Mouse (Mus musculus) midbrain, embryonic 11.5 days (tissue): Measurements from ENCODE around the gene Sfrp4. TPM values are rescaled to one million over a fixed set of nuclear protein-coding genes. Genes with fewer than 3 reads are reported as not detected.
"Not testable (repeated sequence)": the region's sequence is repeated elsewhere in the genome, so short reads cannot be mapped to it uniquely, and the experiment has no call there.

Source experiments
- ATAC-seq: fragments of 200-750 bp; cut with Nextera tagmentation; 2 replicates; pipeline ENCODE4 v1.8.0; 2017; ENCODE audit warnings: moderate TSS enrichment, moderate library complexity; ENCODE audit not compliant: low FRiP score
- DNase-seq: peaks from one replicate; pipeline ENCODE4 v3.0.0; 2015; ENCODE audit warnings: low spot score; ENCODE audit errors: missing footprints
- H3K27ac ChIP-seq: fragments of 300-500 bp; sonication (generic); 2 replicates; pipeline ENCODE4 v1.5.1; 2014; ENCODE audit warnings: low read depth, low read length
- H3K27me3 ChIP-seq: fragments of 300-500 bp; sonication (generic); 2 replicates; pipeline ENCODE4 v1.6.1; 2014; ENCODE audit warnings: mild to moderate bottlenecking, low read length, moderate library complexity, mixed read lengths; ENCODE audit not compliant: control insufficient read depth, insufficient read depth
- H3K36me3 ChIP-seq: fragments of 300-500 bp; sonication (generic); 2 replicates; pipeline ENCODE4 v1.6.1; 2014; ENCODE audit warnings: mild to moderate bottlenecking, low read length, moderate library complexity, mixed read lengths; ENCODE audit not compliant: control insufficient read depth, insufficient read depth
- H3K4me1 ChIP-seq: fragments of 300-500 bp; sonication (generic); 2 replicates; pipeline ENCODE4 v1.6.1; 2014; ENCODE audit warnings: low read length; ENCODE audit not compliant: control insufficient read depth, insufficient read depth
- H3K4me2 ChIP-seq: fragments of 300-500 bp; sonication (generic); 2 replicates; pipeline ENCODE4 v1.6.1; 2014; ENCODE audit warnings: mild to moderate bottlenecking, moderate library complexity
- H3K4me3 ChIP-seq: fragments of 300-500 bp; sonication (generic); 2 replicates; pipeline ENCODE4 v1.5.1; 2014; ENCODE audit warnings: low read depth, low read length
- H3K9ac ChIP-seq: fragments of 300-500 bp; sonication (generic); 2 replicates; pipeline ENCODE4 v1.6.1; 2014; ENCODE audit warnings: low read length
- H3K9me3 ChIP-seq: fragments of 300-500 bp; sonication (generic); 2 replicates; pipeline ENCODE4 v1.6.1; 2016; ENCODE audit warnings: low read length; ENCODE audit not compliant: control insufficient read depth
- WGBS: fragments of 180-500 bp; shearing (Covaris S2); extraction: QIAGEN DNeasy Blood & Tissue Kit; methylation state at CpG from one replicate; pipeline ENCODE4 v1.1.7; 2014; 5-methylcytosine and 5-hydroxymethylcytosine counted together
- polyA plus RNA-seq: library from polyadenylated mRNA; unstranded; fragments of >200 nt; fragmentation: Nextera tagmentation; extraction: Ambion mirVana; gene quantifications from 2 replicates; pipeline ENCODE4 v1.2.1, GENCODE M21; 2014

Gene Sfrp4
- 2.8 and 3.6 TPM in 2 replicates for polyA plus RNA-seq

DNA sequence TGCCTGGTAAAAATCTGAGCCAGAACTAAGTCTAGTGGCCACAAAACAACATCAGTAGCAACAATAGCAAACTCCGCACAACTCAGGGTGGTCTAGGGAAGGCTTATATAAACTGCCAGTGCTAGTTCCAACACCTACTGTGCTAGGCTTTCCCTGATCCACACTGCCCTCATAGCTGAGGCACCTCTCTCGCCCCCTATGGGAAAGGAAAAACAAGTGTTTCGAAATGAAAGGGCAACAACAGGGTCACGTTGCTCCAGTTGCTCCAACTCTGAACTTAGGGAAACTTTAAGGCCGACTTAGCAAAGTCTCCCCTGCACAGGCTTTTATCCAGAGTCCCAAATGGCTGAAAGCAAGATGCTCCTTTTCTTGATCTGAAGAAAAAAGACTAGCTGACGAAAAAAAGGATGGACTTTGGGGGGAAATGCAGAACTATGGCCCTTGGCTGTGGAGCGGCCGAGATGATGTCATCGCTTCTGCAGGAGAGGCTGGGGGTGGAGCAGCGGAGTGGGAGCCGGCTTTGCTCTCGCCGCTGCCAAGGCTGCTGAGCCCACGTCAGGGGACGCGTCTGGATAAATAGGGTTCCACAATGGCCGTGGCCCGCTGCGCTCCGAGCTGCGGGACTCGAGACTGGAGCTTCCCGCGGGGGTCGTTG, at the start of gene Sfrp4:
Gene Sfrp4 (plus strand): TSS at position 532 of the 655 bp plus-strand sequence.
- Histone ChIP-seq H3K4me3 (peak within 1 kb of the TSS; percentile 48), H3K36me3 (no peaks in the 10 kb centered on the region), H3K9ac (peak within 1 kb of the TSS; percentile 60), H3K9me3 (no peaks in the 10 kb centered on the region), H3K4me2 (peak within 1 kb of the TSS; percentile 82), H3K27me3 (peaks cover 5% of the 10 kb centered on the region; the same call in 1 of the 2 replicates), H3K27ac (no peak within 1 kb of the TSS), H3K4me1 (peaks cover 21% of the 10 kb centered on the region)
- WGBS = 4% methylated on average over 25 of the region's 25 CpGs
- peak; percentile 78 for ATAC-seq
- no peak for DNase-seq

DNA sequence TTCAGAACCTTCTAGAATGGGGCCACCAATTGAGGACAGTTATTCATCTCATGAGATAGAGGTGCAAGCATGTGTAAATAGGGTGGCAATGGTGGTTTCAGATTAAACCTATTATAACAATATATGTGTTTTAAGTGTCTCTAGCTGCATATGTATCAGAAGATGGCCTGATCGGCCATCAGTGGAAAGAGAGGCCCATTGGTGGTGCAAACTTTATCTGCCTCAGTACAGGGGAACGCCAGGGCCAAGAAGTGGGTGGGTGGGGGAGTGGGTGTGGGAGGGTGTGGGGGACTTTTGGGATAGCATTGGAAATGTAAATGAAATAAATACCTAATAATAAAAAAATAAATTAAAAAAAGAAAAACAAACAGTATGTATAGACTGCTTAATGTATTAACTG, 48.2 kb upstream of the Sfrp4 start:
- 83% methylated on average over 2 of the region's 2 CpGs for WGBS
- not testable (repeated sequence) for H3K4me3 ChIP-seq, H3K9me3 ChIP-seq, ATAC-seq, H3K9ac ChIP-seq, DNase-seq, H3K4me1 ChIP-seq, H3K4me2 ChIP-seq, H3K27me3 ChIP-seq, H3K36me3 ChIP-seq, H3K27ac ChIP-seq

DNA sequence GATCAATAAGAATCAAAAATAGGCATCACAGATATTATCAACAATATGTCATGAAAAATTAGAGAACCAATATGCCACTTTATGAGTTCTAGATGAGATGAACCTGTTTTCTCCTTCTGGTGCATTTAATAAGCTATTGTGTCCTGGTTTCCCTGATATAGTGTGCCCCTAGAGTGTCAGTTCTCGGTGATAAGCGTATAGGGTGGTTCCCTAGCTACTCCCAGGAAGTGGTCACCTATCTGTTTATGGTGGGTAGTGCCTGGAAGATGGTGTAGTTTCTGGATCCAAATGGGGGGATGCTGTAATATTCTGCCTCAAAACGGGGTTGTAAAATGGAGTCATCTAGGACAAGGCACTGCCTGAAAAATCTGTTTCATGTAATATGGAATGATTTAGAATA, 47.0 kb upstream of the Sfrp4 start:
- Histone ChIP-seq H3K4me2 (no peak overlapping the region), H3K4me1 (no peaks in the 10 kb centered on the region), H3K9me3 (no peaks in the 10 kb centered on the region), H3K36me3 (no peaks in the 10 kb centered on the region), H3K27ac (no peak overlapping the region), H3K27me3 (no peaks in the 10 kb centered on the region), H3K4me3 (no peak overlapping the region), H3K9ac (no peak overlapping the region)
- ATAC-seq = no peak
- DNase-seq = no peak
- WGBS = 92% methylated on average over 3 of the region's 3 CpGs

DNA sequence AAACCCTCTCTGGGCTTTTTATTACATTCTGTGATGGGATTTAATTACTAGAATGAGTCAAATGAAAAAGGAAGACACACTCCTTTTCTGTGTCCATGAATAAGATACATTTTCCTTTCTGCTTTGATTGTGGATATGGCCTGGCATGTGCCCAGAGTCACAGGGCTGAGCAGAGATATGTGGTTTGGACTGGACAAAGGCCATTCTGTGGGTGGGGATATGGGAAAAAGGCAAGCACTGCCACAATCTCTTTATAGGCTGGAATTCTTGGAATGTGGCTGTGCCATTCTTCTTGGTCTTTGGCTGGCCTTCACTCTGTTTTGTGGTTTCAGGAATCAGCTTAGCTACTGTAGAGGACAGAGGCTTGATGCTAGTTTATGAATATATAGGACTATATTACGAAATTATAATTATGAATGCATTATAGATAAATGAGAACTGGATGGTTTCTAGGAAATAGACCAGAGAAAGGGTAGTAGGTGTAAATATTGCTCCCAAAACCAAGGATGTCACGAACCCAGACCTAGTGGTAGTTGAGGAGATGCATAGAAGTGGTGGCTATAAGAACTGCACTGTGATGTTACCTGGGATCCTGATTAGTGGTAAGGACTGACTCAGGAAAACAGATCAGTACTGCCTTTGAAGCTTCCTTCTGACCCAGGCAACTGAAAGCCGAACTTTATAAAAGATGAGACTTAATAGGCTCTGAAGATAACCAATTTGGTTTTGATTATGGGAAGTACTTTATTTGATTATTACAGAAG, 31.7 kb upstream of the Sfrp4 start:
- Histone ChIP-seq H3K4me1 (no peaks in the 10 kb centered on the region), H3K4me3 (no peak overlapping the region), H3K9ac (no peak overlapping the region), H3K27me3 (no peaks in the 10 kb centered on the region), H3K4me2 (no peak overlapping the region), H3K9me3 (no peaks in the 10 kb centered on the region), H3K27ac (no peak overlapping the region), H3K36me3 (no peaks in the 10 kb centered on the region)
- ATAC-seq (no peak), DNase-seq (no peak)
- WGBS = 85% methylated on average over 3 of the region's 3 CpGs

DNA sequence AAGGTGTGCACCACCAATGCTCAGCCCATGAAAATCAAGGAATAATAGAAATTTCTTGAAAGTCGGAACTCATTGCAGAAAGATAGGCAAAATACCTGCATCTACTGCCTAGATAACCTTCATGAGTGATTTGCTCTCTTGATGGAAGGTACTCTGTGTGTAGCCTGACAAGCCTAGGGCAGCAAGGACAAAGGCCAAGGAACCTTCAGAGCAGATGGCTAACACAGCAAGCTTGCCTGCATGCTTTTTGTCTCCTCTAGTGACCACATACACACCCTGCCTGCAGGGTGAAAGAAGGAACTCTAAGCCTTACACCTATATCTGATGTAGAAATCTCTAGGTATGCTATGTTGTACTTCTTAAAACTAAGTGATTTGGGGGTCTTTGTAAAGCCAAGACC, 27.8 kb upstream of the Sfrp4 start:
- no peak overlapping the region for H3K4me3 ChIP-seq
- H3K27ac ChIP-seq = no peak overlapping the region
- H3K9me3 ChIP-seq = no peaks in the 10 kb centered on the region
- H3K27me3 ChIP-seq = no peaks in the 10 kb centered on the region
- 90% methylated on average over 1 of the region's 1 CpGs for WGBS
- no peak for DNase-seq
- ATAC-seq = no peak
- H3K4me1 ChIP-seq = no peaks in the 10 kb centered on the region
- H3K4me2 ChIP-seq = no peak overlapping the region
- no peak overlapping the region for H3K9ac ChIP-seq
- no peaks in the 10 kb centered on the region for H3K36me3 ChIP-seq

DNA sequence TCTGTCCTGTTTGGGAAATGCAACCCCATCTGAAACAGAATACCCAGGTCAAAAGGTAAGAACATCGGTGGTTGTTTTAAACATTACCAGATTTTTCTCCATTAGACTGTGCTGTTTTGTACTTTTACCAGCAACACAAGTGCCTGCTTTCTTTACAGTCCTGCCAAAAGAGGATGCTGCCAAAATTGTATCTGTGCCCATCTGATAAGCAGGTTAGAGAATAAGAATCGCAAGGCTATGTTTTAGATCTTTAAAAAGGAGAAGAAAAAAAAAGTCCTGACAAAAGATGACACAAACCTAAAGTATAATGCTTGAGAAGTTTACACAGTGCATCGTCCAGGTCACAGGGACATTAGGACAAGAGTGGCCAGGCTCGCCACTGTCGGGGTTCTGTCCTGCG, 23.7 kb upstream of the Sfrp4 start:
- Histone ChIP-seq H3K4me1 (no peaks in the 10 kb centered on the region), H3K4me3 (no peak overlapping the region), H3K4me2 (no peak overlapping the region), H3K9me3 (no peaks in the 10 kb centered on the region), H3K27ac (no peak overlapping the region), H3K27me3 (no peaks in the 10 kb centered on the region), H3K36me3 (no peaks in the 10 kb centered on the region), H3K9ac (no peak overlapping the region)
- ATAC-seq = no peak
- 90% methylated on average over 6 of the region's 6 CpGs for WGBS
- no peak for DNase-seq

DNA sequence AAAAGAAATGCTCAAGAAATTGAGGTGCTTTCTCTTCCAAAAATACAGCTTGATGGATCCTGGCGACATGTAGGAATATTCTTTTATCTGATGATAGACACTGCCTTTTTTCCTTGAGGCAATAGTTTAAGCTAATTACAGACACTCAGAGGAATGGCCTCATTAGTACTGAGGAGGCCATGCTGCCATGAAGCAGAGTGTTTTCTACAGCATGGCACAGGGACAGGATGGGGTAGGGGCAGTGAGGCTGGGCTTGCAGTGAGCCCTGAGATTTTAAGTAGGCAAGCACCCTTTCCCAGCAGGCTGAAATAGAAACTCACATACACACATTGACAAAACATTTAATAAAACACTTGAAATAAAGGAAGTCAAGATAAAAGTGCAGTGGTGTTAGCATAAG, 20.4 kb upstream of the Sfrp4 start:
- no peaks in the 10 kb centered on the region for H3K27me3 ChIP-seq
- H3K27ac ChIP-seq = no peak overlapping the region
- no peak overlapping the region for H3K4me2 ChIP-seq
- no peaks in the 10 kb centered on the region for H3K4me1 ChIP-seq
- no peak overlapping the region for H3K4me3 ChIP-seq
- no peak overlapping the region for H3K9ac ChIP-seq
- no peaks in the 10 kb centered on the region for H3K36me3 ChIP-seq
- no peaks in the 10 kb centered on the region for H3K9me3 ChIP-seq
- ATAC-seq (no peak), DNase-seq (no peak)
- WGBS = 91% methylated on average over 1 of the region's 1 CpGs

DNA sequence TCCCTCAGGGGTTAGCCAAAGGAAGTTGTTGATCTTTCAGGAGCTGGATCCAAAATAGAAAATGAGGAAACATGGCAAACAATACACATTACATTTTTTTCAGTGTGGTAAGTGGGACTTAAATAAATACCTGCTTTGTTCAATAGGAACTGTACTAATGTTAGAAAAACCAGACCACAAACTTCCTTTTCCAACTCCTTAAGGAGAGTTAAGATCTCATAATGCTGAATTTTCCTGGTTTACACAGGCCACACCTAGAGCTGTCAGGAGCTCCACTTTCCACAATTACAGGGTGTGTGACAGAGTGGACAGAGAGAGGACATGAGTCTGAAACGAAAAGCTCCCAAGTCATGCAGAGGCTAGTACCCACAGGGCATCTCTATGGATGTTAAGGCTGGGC, 19.2 kb upstream of the Sfrp4 start:
- no peaks in the 10 kb centered on the region for H3K36me3 ChIP-seq
- 84% methylated on average over 1 of the region's 1 CpGs for WGBS
- H3K4me3 ChIP-seq = no peak overlapping the region
- no peak for ATAC-seq
- H3K4me2 ChIP-seq = no peak overlapping the region
- no peak overlapping the region for H3K27ac ChIP-seq
- H3K4me1 ChIP-seq = no peaks in the 10 kb centered on the region
- H3K9ac ChIP-seq = no peak overlapping the region
- DNase-seq = no peak
- no peaks in the 10 kb centered on the region for H3K27me3 ChIP-seq
- H3K9me3 ChIP-seq = no peaks in the 10 kb centered on the region

DNA sequence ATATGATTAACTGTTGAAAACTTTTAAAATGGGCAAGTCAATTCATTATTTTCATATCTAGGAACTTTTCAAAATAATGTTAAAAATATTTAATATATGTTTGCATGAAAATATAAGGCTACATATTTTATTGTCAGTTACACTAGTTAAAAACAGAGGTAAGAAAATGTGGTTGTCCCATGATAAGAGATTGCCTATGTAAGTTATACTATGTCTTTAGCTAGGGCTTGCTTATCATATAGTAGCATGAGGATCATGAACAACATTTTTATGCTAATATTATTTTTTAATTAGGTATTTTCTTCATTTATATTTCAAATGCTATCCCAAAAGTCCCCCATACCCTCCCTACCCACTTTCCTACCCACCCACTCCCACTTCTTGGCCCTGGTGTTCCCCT, 18.0 kb upstream of the Sfrp4 start:
- H3K9me3 ChIP-seq = no peaks in the 10 kb centered on the region
- H3K4me2 ChIP-seq = no peak overlapping the region
- H3K9ac ChIP-seq = no peak overlapping the region
- ATAC-seq = no peak
- no peaks in the 10 kb centered on the region for H3K27me3 ChIP-seq
- no peak for DNase-seq
- H3K36me3 ChIP-seq = no peaks in the 10 kb centered on the region
- H3K4me3 ChIP-seq = no peak overlapping the region
- H3K27ac ChIP-seq = no peak overlapping the region
- no peaks in the 10 kb centered on the region for H3K4me1 ChIP-seq
